Mouse (Mus musculus) kidney, embryonic 14.5 days (tissue): ENCODE data around the gene Camsap2. TPM values are rescaled to one million over a fixed set of nuclear protein-coding genes. Genes with fewer than 3 reads are reported as not detected.

Experiments
- ATAC-seq: fragments of 200-750 bp; cut with Nextera tagmentation; 2 replicates; pipeline ENCODE4 v1.8.0; 2017; ENCODE audit warnings: moderate number of reproducible peaks, mild to moderate bottlenecking, moderate TSS enrichment, moderate library complexity; ENCODE audit not compliant: low FRiP score, low TSS enrichment
- H3K27ac ChIP-seq: fragments of 300-500 bp; sonication (generic); 2 replicates; pipeline ENCODE4 v1.5.1; 2014; ENCODE audit warnings: low read depth, mild to moderate bottlenecking, low read length, moderate library complexity, mixed read lengths
- H3K27me3 ChIP-seq: fragments of 300-500 bp; sonication (generic); 2 replicates; pipeline ENCODE4 v1.6.1; 2014; ENCODE audit warnings: mild to moderate bottlenecking, low read length; ENCODE audit not compliant: control insufficient read depth, insufficient read depth
- H3K36me3 ChIP-seq: fragments of 300-500 bp; sonication (generic); 2 replicates; pipeline ENCODE4 v1.6.1; 2014; ENCODE audit warnings: low read length, mixed read lengths; ENCODE audit not compliant: control insufficient read depth, insufficient read depth
- H3K4me1 ChIP-seq: fragments of 300-500 bp; sonication (generic); 2 replicates; pipeline ENCODE4 v1.6.1; 2014; ENCODE audit warnings: low read length, mixed read lengths; ENCODE audit not compliant: control insufficient read depth, insufficient read depth
- H3K4me2 ChIP-seq: fragments of 300-500 bp; sonication (generic); replicated peaks from 2 replicates; pipeline ENCODE4 v1.6.1; 2014; ENCODE audit warnings: low read depth, mild to moderate bottlenecking, low read length
- H3K4me3 ChIP-seq: fragments of 300-500 bp; sonication (generic); 2 replicates; pipeline ENCODE4 v1.5.1; 2014; ENCODE audit warnings: mild to moderate bottlenecking, low read length
- H3K9ac ChIP-seq: fragments of 300-500 bp; sonication (generic); 2 replicates; pipeline ENCODE4 v1.6.1; 2014; ENCODE audit warnings: low read depth, mild to moderate bottlenecking, low read length, moderate library complexity
- H3K9me3 ChIP-seq: fragments of 300-500 bp; sonication (generic); 2 replicates; pipeline ENCODE4 v1.6.1; 2016; ENCODE audit warnings: low read length; ENCODE audit not compliant: control insufficient read depth
- WGBS: fragments of 180-500 bp; shearing (Covaris S2); extraction: QIAGEN DNeasy Blood & Tissue Kit; methylation state at CpG from one replicate; pipeline ENCODE4 v1.1.7; 2014; 5-methylcytosine and 5-hydroxymethylcytosine counted together
- polyA plus RNA-seq: library from polyadenylated mRNA; unstranded; fragments of >200 nt; fragmentation: Nextera tagmentation; extraction: Ambion mirVana; gene quantifications from 2 replicates; pipeline ENCODE4 v1.2.1, GENCODE M21; 2014

Camsap2 gene
- polyA plus RNA-seq, 1 experiment from 2014 or later, result 19.1 TPM

GRCm38 (mm10) chr1:136259543-136259892 lies 86.4 kb downstream of the Camsap2 start:
- H3K9ac ChIP-seq, result peak overlapping the region; percentile 48; the same call in 1 of the 2 replicates
- H3K4me2 ChIP-seq, result peak overlapping the region; percentile 99
- no peak overlapping the region for H3K27ac ChIP-seq
- peaks cover 58% of the 10 kb centered on the region for H3K27me3 ChIP-seq
- no peak for ATAC-seq
- no peaks in the 10 kb centered on the region for H3K36me3 ChIP-seq
- no peaks in the 10 kb centered on the region for H3K9me3 ChIP-seq
- WGBS, result 2% methylated on average over 16 of the region's 16 CpGs
- H3K4me1 ChIP-seq, result peaks cover 13% of the 10 kb centered on the region
- peak overlapping the region; percentile 54 for H3K4me3 ChIP-seq

- Histone ChIP-seq H3K9me3 (no peaks in the 10 kb centered on the region), H3K4me1 (peaks cover 13% of the 10 kb centered on the region), H3K4me2 (no peak overlapping the region), H3K4me3 (no peak overlapping the region), H3K9ac (no peak overlapping the region), H3K27me3 (peaks cover 58% of the 10 kb centered on the region), H3K27ac (no peak overlapping the region), H3K36me3 (no peaks in the 10 kb centered on the region)
- WGBS, result 73% methylated on average over 9 of the region's 9 CpGs
- ATAC-seq, result no peak
These were observed 87.4 kb downstream of the Camsap2 start for GRCm38 (mm10) chr1:136258495-136258894.

- no peak overlapping the region for H3K27ac ChIP-seq
- no peaks in the 10 kb centered on the region for H3K9me3 ChIP-seq
- peaks cover 42% of the 10 kb centered on the region for H3K27me3 ChIP-seq
- H3K4me3 ChIP-seq, result no peak overlapping the region
- H3K4me1 ChIP-seq, result peaks cover 11% of the 10 kb centered on the region
- WGBS, result 30% methylated on average over 8 of the region's 8 CpGs
- no peak overlapping the region for H3K4me2 ChIP-seq
- ATAC-seq, result no peak
- no peaks in the 10 kb centered on the region for H3K36me3 ChIP-seq
- no peak overlapping the region for H3K9ac ChIP-seq
These were observed 90.2 kb downstream of the Camsap2 start for GRCm38 (mm10) chr1:136255657-136256056.

- no peak overlapping the region for H3K4me3 ChIP-seq
- H3K9me3 ChIP-seq, result no peaks in the 10 kb centered on the region
- H3K27ac ChIP-seq, result no peak overlapping the region
- H3K4me2 ChIP-seq, result no peak overlapping the region
- H3K4me1 ChIP-seq, result peaks cover 7% of the 10 kb centered on the region
- no peak for ATAC-seq
- no peaks in the 10 kb centered on the region for H3K36me3 ChIP-seq
- WGBS, result 33% methylated on average over 6 of the region's 6 CpGs
- no peak overlapping the region for H3K9ac ChIP-seq
- H3K27me3 ChIP-seq, result peaks cover 37% of the 10 kb centered on the region
These were observed 90.7 kb downstream of the Camsap2 start for GRCm38 (mm10) chr1:136255174-136255573.

GRCm38 (mm10) chr1:136254503-136255065 lies 91.3 kb downstream of the Camsap2 start:
- Histone ChIP-seq H3K27ac (no peak overlapping the region), H3K4me1 (peaks cover 2% of the 10 kb centered on the region), H3K36me3 (no peaks in the 10 kb centered on the region), H3K4me2 (no peak overlapping the region), H3K4me3 (no peak overlapping the region), H3K9me3 (no peaks in the 10 kb centered on the region), H3K9ac (no peak overlapping the region), H3K27me3 (peaks cover 31% of the 10 kb centered on the region)
- WGBS, result 81% methylated on average over 10 of the region's 10 CpGs
- no peak for ATAC-seq

GRCm38 (mm10) chr1:136253472-136253871 lies 92.4 kb downstream of the Camsap2 start:
- no peak overlapping the region for H3K4me3 ChIP-seq
- no peak for ATAC-seq
- 17% methylated on average over 2 of the region's 2 CpGs for WGBS
- H3K27ac ChIP-seq, result no peak overlapping the region
- H3K27me3 ChIP-seq, result peaks cover 20% of the 10 kb centered on the region
- H3K9ac ChIP-seq, result no peak overlapping the region
- no peaks in the 10 kb centered on the region for H3K9me3 ChIP-seq
- no peaks in the 10 kb centered on the region for H3K36me3 ChIP-seq
- no peaks in the 10 kb centered on the region for H3K4me1 ChIP-seq
- no peak overlapping the region for H3K4me2 ChIP-seq

- Histone ChIP-seq H3K4me1 (no peaks in the 10 kb centered on the region), H3K4me3 (no peak overlapping the region), H3K36me3 (no peaks in the 10 kb centered on the region), H3K27ac (no peak overlapping the region), H3K9ac (no peak overlapping the region), H3K9me3 (no peaks in the 10 kb centered on the region), H3K27me3 (no peaks in the 10 kb centered on the region), H3K4me2 (no peak overlapping the region)
- no peak for ATAC-seq
- WGBS, result 30% methylated on average over 5 of the region's 5 CpGs
These were observed 96.2 kb downstream of the Camsap2 start for GRCm38 (mm10) chr1:136249662-136250061.

GRCm38 (mm10) chr1:136247393-136247792 lies 98.5 kb downstream of the Camsap2 start:
- Histone ChIP-seq H3K9me3 (no peaks in the 10 kb centered on the region), H3K4me1 (no peaks in the 10 kb centered on the region), H3K4me3 (no peak overlapping the region), H3K9ac (no peak overlapping the region), H3K27me3 (no peaks in the 10 kb centered on the region), H3K27ac (no peak overlapping the region), H3K36me3 (no peaks in the 10 kb centered on the region), H3K4me2 (no peak overlapping the region)
- no peak for ATAC-seq
- 92% methylated on average over 5 of the region's 5 CpGs for WGBS

- ATAC-seq, result no peak
These were observed 101.4 kb downstream of the Camsap2 start for GRCm38 (mm10) chr1:136244469-136244868.

More at GRCm38 (mm10) chr1:136244469-136244868, 101.4 kb downstream of the Camsap2 start:
- no peaks in the 10 kb centered on the region for H3K9me3 ChIP-seq
- no peak overlapping the region for H3K4me3 ChIP-seq
- H3K27ac ChIP-seq, result no peak overlapping the region
- H3K4me2 ChIP-seq, result no peak overlapping the region
- no peaks in the 10 kb centered on the region for H3K36me3 ChIP-seq
- H3K9ac ChIP-seq, result no peak overlapping the region
- H3K4me1 ChIP-seq, result no peaks in the 10 kb centered on the region
- 98% methylated on average over 4 of the region's 5 CpGs for WGBS
- H3K27me3 ChIP-seq, result no peaks in the 10 kb centered on the region
